Mouse (Mus musculus): ENCODE results near the gene Aqp3. TPM values are rescaled to one million over a fixed set of nuclear protein-coding genes. Genes with fewer than 3 reads are reported as not detected.

Gene Aqp3
- total RNA-seq, 2 experiments from 2014 or later, result 0.63 to 0.76 TPM

GRCm38 (mm10) chr4:41063894-41064673 lies 33.9 kb downstream of the Aqp3 start:
- peak; percentile 43 for DNase-seq

- no peak for DNase-seq
Measured at GRCm38 (mm10) chr4:41063351-41063750, 34.6 kb downstream of the Aqp3 start.

GRCm38 (mm10) chr4:41057361-41057760 lies 40.6 kb downstream of the Aqp3 start:
- no peak for DNase-seq

GRCm38 (mm10) chr4:41056742-41057332 lies 41.1 kb downstream of the Aqp3 start:
- DNase-seq, result no peak

GRCm38 (mm10) chr4:41056253-41056652 lies 41.7 kb downstream of the Aqp3 start:
- no peak for DNase-seq

GRCm38 (mm10) chr4:41055111-41055510 lies 42.9 kb downstream of the Aqp3 start:
- peak; percentile 46 for DNase-seq

- no peak for DNase-seq
Measured at GRCm38 (mm10) chr4:41051781-41052180, 46.2 kb downstream of the Aqp3 start.

GRCm38 (mm10) chr4:41050726-41051675 lies 47.0 kb downstream of the Aqp3 start:
- DNase-seq, result peak; percentile 92

GRCm38 (mm10) chr4:41048926-41049325 lies 49.1 kb downstream of the Aqp3 start:
- no peak for DNase-seq

- DNase-seq, result peak; percentile 74
Measured at GRCm38 (mm10) chr4:41047524-41048271, 50.3 kb downstream of the Aqp3 start, which contains the start of gene Aqp7. TSS of gene Aqp7 (minus strand) at chr4:41048139.

- DNase-seq, result no peak
Measured at GRCm38 (mm10) chr4:41046254-41046795, 51.7 kb downstream of the Aqp3 start.

GRCm38 (mm10) chr4:41045288-41045687 lies 52.7 kb downstream of the Aqp3 start:
- DNase-seq, result no peak

GRCm38 (mm10) chr4:41043961-41044360 lies 54.0 kb downstream of the Aqp3 start:
- peak; percentile 53 for DNase-seq

- no peak for DNase-seq
Measured at GRCm38 (mm10) chr4:41042880-41043279, 55.1 kb downstream of the Aqp3 start.

Other genes starting within 250 kb of the Aqp3 start
- 10 to 100 TPM; 73.7 to 83.0 TPM for gene B4galt1, start 244.2 kb downstream of the Aqp3 start, total RNA-seq (2021)
- gene Spink4, start 178.1 kb downstream of the Aqp3 start, total RNA-seq (2021), result 1 to 10 TPM; 4.6 to 4.8 TPM
- gene Bag1, start 149.9 kb downstream of the Aqp3 start, total RNA-seq (2021), result 100 to 1,000 TPM; 257 to 267 TPM
- 10 to 100 TPM; 62.5 to 69.9 TPM for gene Chmp5, start 149.8 kb downstream of the Aqp3 start, total RNA-seq (2021)
- gene Nfx1, start 127.3 kb downstream of the Aqp3 start, total RNA-seq (2021), result 10 to 100 TPM; 54.9 to 66.9 TPM
- gene Aqp7, start 50.0 kb downstream of the Aqp3 start, total RNA-seq (2021), result 10 to 100 TPM; 71.9 to 79.4 TPM
- 10 to 100 TPM; 35.7 to 41.3 TPM for gene Nol6, start 26.3 kb upstream of the Aqp3 start, total RNA-seq (2021)
- gene Ube2r2, start 37.6 kb upstream of the Aqp3 start, total RNA-seq (2021), result 100 to 1,000 TPM; 105 to 107 TPM
- gene Ubap2, start 177.0 kb upstream of the Aqp3 start, total RNA-seq (2021), result 10 to 100 TPM; 39.0 to 46.7 TPM
- 10 to 100 TPM; 47.2 to 51.8 TPM for gene Dcaf12, start 216.7 kb upstream of the Aqp3 start, total RNA-seq (2021)